Mouse (Mus musculus) olfactory bulb, adult 2 months (tissue): ENCODE results near the gene Cdc42bpb.

Experiments
- CTCF ChIP-seq: fragments of 200-500 bp; IDR thresholded peaks from 2 replicates; pipeline ENCODE4 v1.5.1; 2012; ENCODE audit warnings: low read depth, mild to moderate bottlenecking, low read length, moderate library complexity; ENCODE audit not compliant: insufficient read depth
- POLR2A ChIP-seq: fragments of 200-500 bp; IDR thresholded peaks from 2 replicates; pipeline ENCODE4 v1.6.1; 2012; ENCODE audit warnings: mild to moderate bottlenecking, low read depth, low read length, moderate library complexity; ENCODE audit not compliant: insufficient read depth

- TF ChIP-seq POLR2A: no peak
- TF ChIP-seq CTCF: no peak
Measured at GRCm38 (mm10) chr12:111373411-111373810, 4.1 kb downstream of the Cdc42bpb start.
